Mouse (Mus musculus): ENCODE measurements around the gene Btrc. TPM values are rescaled to one million over a fixed set of nuclear protein-coding genes. Genes with fewer than 3 reads are reported as not detected.
"Not testable (repeated sequence)": the region's sequence is repeated elsewhere in the genome, so short reads cannot be mapped to it uniquely, and the experiment has no call there.

Gene Btrc
- polyA plus RNA-seq, 1 experiment from 2014 or later: 55.4 TPM

- Histone ChIP-seq H3K27ac (replicated peaks) (no peak overlapping the region), H3K36me3 (replicated peaks) (no peaks in the 10 kb centered on the region), H3K27me3 (replicated peaks; ENCODE audit: low read depth, poor library complexity, severe bottlenecking) (0 out of 2 replicates have a peak, but pooled peaks cover 3% of the 10 kb centered on the region), H3K4me3 (no peak overlapping the region), H3K4me1 (peaks cover 15% of the 10 kb centered on the region), H3K9me3 (no peaks in the 10 kb centered on the region)
- DNase-seq (ENCODE audit: low spot score): no peak
Observed at GRCm38 (mm10) chr19:45360486-45360885, 3.0 kb upstream of the Btrc start.

GRCm38 (mm10) chr19:45363933-45364391 lies 428 bp downstream of the Btrc start:
- H3K36me3 ChIP-seq (replicated peaks): peaks cover 20% of the 10 kb centered on the region; the same call in 1 of the 2 replicates
- H3K4me3 ChIP-seq: peak overlapping the region; percentile 89
- H3K9me3 ChIP-seq: no peaks in the 10 kb centered on the region
- 0 out of 2 replicates have a peak, but pooled peaks cover 3% of the 10 kb centered on the region for H3K27me3 ChIP-seq (replicated peaks; ENCODE audit: low read depth, poor library complexity, severe bottlenecking)
- peak overlapping the region; percentile 94 for H3K27ac ChIP-seq (replicated peaks)
- no peak for DNase-seq (ENCODE audit: low spot score)
- 0% methylated on average over 20 of the region's 20 CpGs for WGBS
- H3K4me1 ChIP-seq: peaks cover 15% of the 10 kb centered on the region

GRCm38 (mm10) chr19:45366651-45367050 lies 3.1 kb downstream of the Btrc start:
- Histone ChIP-seq H3K4me3 (no peak overlapping the region), H3K9me3 (no peaks in the 10 kb centered on the region), H3K27me3 (replicated peaks; ENCODE audit: low read depth, poor library complexity, severe bottlenecking) (no peaks in the 10 kb centered on the region), H3K4me1 (peaks cover 15% of the 10 kb centered on the region), H3K27ac (replicated peaks) (no peak overlapping the region), H3K36me3 (replicated peaks) (peaks cover 25% of the 10 kb centered on the region; the same call in 1 of the 2 replicates)
- WGBS: 92% methylated on average over 7 of the region's 7 CpGs
- no peak for DNase-seq (ENCODE audit: low spot score)

GRCm38 (mm10) chr19:45384815-45385214 lies 21.3 kb downstream of the Btrc start:
- DNase-seq (ENCODE audit: low spot score); H3K4me1 ChIP-seq; H3K4me3 ChIP-seq; H3K27me3 ChIP-seq (replicated peaks; ENCODE audit: low read depth, poor library complexity, severe bottlenecking); H3K27ac ChIP-seq (replicated peaks); H3K9me3 ChIP-seq: not testable (repeated sequence)
- peaks cover 39% of the 10 kb centered on the region for H3K36me3 ChIP-seq (replicated peaks)
- WGBS: 95% methylated on average over 10 of the region's 10 CpGs

- Histone ChIP-seq H3K4me1 (no peaks in the 10 kb centered on the region), H3K36me3 (replicated peaks) (peaks cover 25% of the 10 kb centered on the region), H3K27me3 (replicated peaks; ENCODE audit: low read depth, poor library complexity, severe bottlenecking) (no peaks in the 10 kb centered on the region), H3K27ac (replicated peaks) (no peak overlapping the region), H3K9me3 (no peaks in the 10 kb centered on the region), H3K4me3 (no peak overlapping the region)
- DNase-seq (ENCODE audit: low spot score): no peak
- 89% methylated on average over 6 of the region's 6 CpGs for WGBS
Observed at GRCm38 (mm10) chr19:45388551-45388950, 25.0 kb downstream of the Btrc start.

- Histone ChIP-seq H3K27ac (replicated peaks) (no peak overlapping the region), H3K4me1 (no peaks in the 10 kb centered on the region), H3K36me3 (replicated peaks) (peaks cover 8% of the 10 kb centered on the region), H3K4me3 (no peak overlapping the region), H3K9me3 (no peaks in the 10 kb centered on the region), H3K27me3 (replicated peaks; ENCODE audit: low read depth, poor library complexity, severe bottlenecking) (no peaks in the 10 kb centered on the region)
- DNase-seq (ENCODE audit: low spot score): no peak
- 82% methylated on average over 7 of the region's 7 CpGs for WGBS
Observed at GRCm38 (mm10) chr19:45394078-45394477, 30.5 kb downstream of the Btrc start.

- Histone ChIP-seq H3K36me3 (replicated peaks) (no peaks in the 10 kb centered on the region), H3K27ac (replicated peaks) (no peak overlapping the region), H3K4me1 (no peaks in the 10 kb centered on the region), H3K9me3 (no peaks in the 10 kb centered on the region), H3K4me3 (no peak overlapping the region), H3K27me3 (replicated peaks; ENCODE audit: low read depth, poor library complexity, severe bottlenecking) (no peaks in the 10 kb centered on the region)
- 66% methylated on average over 2 of the region's 2 CpGs for WGBS
- no peak for DNase-seq (ENCODE audit: low spot score)
Observed at GRCm38 (mm10) chr19:45411000-45411399, 47.5 kb downstream of the Btrc start.

GRCm38 (mm10) chr19:45412694-45413093 lies 49.2 kb downstream of the Btrc start:
- no peaks in the 10 kb centered on the region for H3K36me3 ChIP-seq (replicated peaks)
- H3K4me3 ChIP-seq: no peak overlapping the region
- no peaks in the 10 kb centered on the region for H3K27me3 ChIP-seq (replicated peaks; ENCODE audit: low read depth, poor library complexity, severe bottlenecking)
- H3K9me3 ChIP-seq: no peaks in the 10 kb centered on the region
- DNase-seq (ENCODE audit: low spot score): no peak
- no peaks in the 10 kb centered on the region for H3K4me1 ChIP-seq
- no peak overlapping the region for H3K27ac ChIP-seq (replicated peaks)
- WGBS: 93% methylated on average over 3 of the region's 3 CpGs

- Histone ChIP-seq H3K36me3 (replicated peaks) (no peaks in the 10 kb centered on the region), H3K27me3 (replicated peaks; ENCODE audit: low read depth, poor library complexity, severe bottlenecking) (no peaks in the 10 kb centered on the region), H3K4me1 (no peaks in the 10 kb centered on the region), H3K9me3 (no peaks in the 10 kb centered on the region), H3K27ac (replicated peaks) (no peak overlapping the region), H3K4me3 (no peak overlapping the region)
- WGBS: 89% methylated on average over 3 of the region's 3 CpGs
- no peak for DNase-seq (ENCODE audit: low spot score)
Observed at GRCm38 (mm10) chr19:45413966-45414365, 50.4 kb downstream of the Btrc start.

- Histone ChIP-seq H3K27me3 (replicated peaks; ENCODE audit: low read depth, poor library complexity, severe bottlenecking) (no peaks in the 10 kb centered on the region), H3K9me3 (no peaks in the 10 kb centered on the region), H3K27ac (replicated peaks) (no peak overlapping the region), H3K4me3 (no peak overlapping the region), H3K36me3 (replicated peaks) (no peaks in the 10 kb centered on the region), H3K4me1 (peaks cover 10% of the 10 kb centered on the region)
- DNase-seq (ENCODE audit: low spot score): no peak
Observed at GRCm38 (mm10) chr19:45417601-45418000, 54.1 kb downstream of the Btrc start.

- Histone ChIP-seq H3K4me3 (no peak overlapping the region), H3K9me3 (no peaks in the 10 kb centered on the region), H3K36me3 (replicated peaks) (peaks cover 12% of the 10 kb centered on the region), H3K27me3 (replicated peaks; ENCODE audit: low read depth, poor library complexity, severe bottlenecking) (no peaks in the 10 kb centered on the region), H3K27ac (replicated peaks) (0 out of 2 replicates have a peak overlapping the region, but pooled peaks have one; percentile 27), H3K4me1 (peaks cover 15% of the 10 kb centered on the region)
- DNase-seq (ENCODE audit: low spot score): no peak
- WGBS: 47% methylated on average over 7 of the region's 7 CpGs
Observed at GRCm38 (mm10) chr19:45422276-45422675, 58.7 kb downstream of the Btrc start.

- WGBS: 78% methylated on average over 4 of the region's 4 CpGs
- DNase-seq (ENCODE audit: low spot score): no peak
Observed at GRCm38 (mm10) chr19:45428146-45428545, 64.6 kb downstream of the Btrc start.

GRCm38 (mm10) chr19:45430971-45431633 lies 67.6 kb downstream of the Btrc start:
- WGBS: 86% methylated on average over 6 of the region's 6 CpGs
- Histone ChIP-seq H3K27me3 (replicated peaks; ENCODE audit: low read depth, poor library complexity, severe bottlenecking) (no peaks in the 10 kb centered on the region), H3K36me3 (replicated peaks) (no peaks in the 10 kb centered on the region), H3K4me3 (no peak overlapping the region), H3K9me3 (no peaks in the 10 kb centered on the region), H3K4me1 (peaks cover 8% of the 10 kb centered on the region; the same call in 1 of the 2 replicates), H3K27ac (replicated peaks) (no peak overlapping the region)
- DNase-seq (ENCODE audit: low spot score): no peak

More at GRCm38 (mm10) chr19:45428146-45428545, 64.6 kb downstream of the Btrc start:
- Histone ChIP-seq H3K9me3 (no peaks in the 10 kb centered on the region), H3K27ac (replicated peaks) (no peak overlapping the region), H3K36me3 (replicated peaks) (peaks cover 12% of the 10 kb centered on the region), H3K27me3 (replicated peaks; ENCODE audit: low read depth, poor library complexity, severe bottlenecking) (no peaks in the 10 kb centered on the region), H3K4me3 (no peak overlapping the region), H3K4me1 (peaks cover 6% of the 10 kb centered on the region; the same call in 1 of the 2 replicates)

Data from embryonic facial prominence, embryonic 10.5 days (tissue).